Mouse (Mus musculus): ENCODE measurements around the gene Slc22a7. TPM values are rescaled to one million over a fixed set of nuclear protein-coding genes. Genes with fewer than 3 reads are reported as not detected.

The Slc22a7 gene
- not detected in 2 replicates for polyA plus RNA-seq (2014; fragmentation: Nextera tagmentation; extraction: Ambion mirVana)

DNA sequence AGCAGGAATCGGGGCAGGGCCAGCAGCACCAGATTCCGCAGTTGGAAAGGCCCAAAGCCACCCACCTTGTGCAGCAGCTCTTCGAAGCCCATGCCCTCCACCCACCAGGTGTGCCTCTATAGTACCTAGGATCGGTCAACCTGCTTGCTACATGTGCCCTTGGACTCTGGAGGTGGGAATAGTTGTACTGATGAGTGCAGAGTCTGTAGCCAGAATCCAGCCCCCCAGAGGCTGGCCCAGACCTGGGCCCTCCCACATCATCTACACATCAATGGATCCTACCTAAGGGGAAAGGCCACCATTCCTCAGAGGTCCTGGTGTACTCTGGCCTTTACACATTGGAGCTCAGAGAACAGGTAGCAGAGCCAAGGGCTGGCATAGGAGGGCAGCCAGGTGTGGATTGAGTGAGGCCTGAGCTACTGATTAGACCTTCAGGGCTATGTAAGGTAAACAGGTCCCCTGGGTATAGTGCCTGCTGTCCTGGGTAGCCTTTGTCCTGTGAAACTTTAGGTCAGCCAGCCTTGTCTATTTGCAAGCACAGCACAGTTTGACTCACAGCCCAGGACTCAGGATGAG lies at the start of gene Slc22a7:
Gene Slc22a7, minus strand, starts transcription at position 160 of the 576 bp plus-strand sequence.
- Histone ChIP-seq H3K4me2 (ENCODE audit: low read depth, low read length) (no peak within 1 kb of the TSS), H3K9ac (replicated peaks; ENCODE audit: low read depth, low read length) (no peak within 1 kb of the TSS), H3K4me3 (ENCODE audit: low read depth, low read length) (no peak within 1 kb of the TSS), H3K4me1 (ENCODE audit: control insufficient read depth, insufficient read depth, low read length) (no peaks in the 10 kb centered on the region), H3K27me3 (ENCODE audit: control insufficient read depth, insufficient read depth, low read length) (0 out of 2 replicates have a peak, but pooled peaks cover 4% of the 10 kb centered on the region), H3K27ac (ENCODE audit: low read depth, low read length) (no peak within 1 kb of the TSS), H3K9me3 (ENCODE audit: control insufficient read depth, low read length) (no peaks in the 10 kb centered on the region), H3K36me3 (ENCODE audit: control insufficient read depth, insufficient read depth, low read length) (no peaks in the 10 kb centered on the region)
- no peak for ATAC-seq (ENCODE audit: low read depth)
- WGBS = 75% methylated on average over 4 of the region's 4 CpGs

- Histone ChIP-seq H3K4me2 (ENCODE audit: low read depth, low read length) (peak within 1 kb of the TSS; percentile 64), H3K4me3 (ENCODE audit: low read depth, low read length) (peak within 1 kb of the TSS; percentile 75), H3K27ac (ENCODE audit: low read depth, low read length) (peak within 1 kb of the TSS; percentile 69), H3K9me3 (ENCODE audit: control insufficient read depth, low read length) (no peaks in the 10 kb centered on the region), H3K4me1 (ENCODE audit: control insufficient read depth, insufficient read depth, low read length) (peaks cover 32% of the 10 kb centered on the region), H3K9ac (replicated peaks; ENCODE audit: low read depth, low read length) (peak within 1 kb of the TSS; percentile 95), H3K27me3 (ENCODE audit: control insufficient read depth, insufficient read depth, low read length) (no peaks in the 10 kb centered on the region), H3K36me3 (ENCODE audit: control insufficient read depth, insufficient read depth, low read length) (no peaks in the 10 kb centered on the region)
- peak; percentile 85 for ATAC-seq (ENCODE audit: low read depth)
- under 1% methylated on average over 9 of the region's 49 CpGs for WGBS
Measured at GRCm38 (mm10) chr17:46487431-46487830, 49.2 kb upstream of the Slc22a7 start, which contains the start of gene Ttbk1. Ttbk1 (minus strand) TSS chr17:46487675.

GRCm38 (mm10) chr17:46486995-46487394 lies 48.7 kb upstream of the Slc22a7 start:
- ATAC-seq (ENCODE audit: low read depth) = peak; percentile 67
- 1% methylated on average over 22 of the region's 22 CpGs for WGBS
- H3K27ac ChIP-seq (ENCODE audit: low read depth, low read length) = peak overlapping the region; percentile 69
- H3K9ac ChIP-seq (replicated peaks; ENCODE audit: low read depth, low read length) = peak overlapping the region; percentile 95
- no peaks in the 10 kb centered on the region for H3K36me3 ChIP-seq (ENCODE audit: control insufficient read depth, insufficient read depth, low read length)
- peak overlapping the region; percentile 75 for H3K4me3 ChIP-seq (ENCODE audit: low read depth, low read length)
- peak overlapping the region; percentile 64 for H3K4me2 ChIP-seq (ENCODE audit: low read depth, low read length)
- peaks cover 32% of the 10 kb centered on the region for H3K4me1 ChIP-seq (ENCODE audit: control insufficient read depth, insufficient read depth, low read length)
- H3K27me3 ChIP-seq (ENCODE audit: control insufficient read depth, insufficient read depth, low read length) = no peaks in the 10 kb centered on the region
- no peaks in the 10 kb centered on the region for H3K9me3 ChIP-seq (ENCODE audit: control insufficient read depth, low read length)

- Histone ChIP-seq H3K27me3 (ENCODE audit: control insufficient read depth, insufficient read depth, low read length) (no peaks in the 10 kb centered on the region), H3K9ac (replicated peaks; ENCODE audit: low read depth, low read length) (peak overlapping the region; percentile 56; the same call in 1 of the 2 replicates), H3K4me2 (ENCODE audit: low read depth, low read length) (peak overlapping the region; percentile 69), H3K9me3 (ENCODE audit: control insufficient read depth, low read length) (no peaks in the 10 kb centered on the region), H3K27ac (ENCODE audit: low read depth, low read length) (no peak overlapping the region; the same call in 1 of the 2 replicates), H3K4me1 (ENCODE audit: control insufficient read depth, insufficient read depth, low read length) (peaks cover 32% of the 10 kb centered on the region), H3K36me3 (ENCODE audit: control insufficient read depth, insufficient read depth, low read length) (peaks cover 10% of the 10 kb centered on the region; the same call in 1 of the 2 replicates), H3K4me3 (ENCODE audit: low read depth, low read length) (peak overlapping the region; percentile 31)
- ATAC-seq (ENCODE audit: low read depth) = no peak
- 5% methylated on average over 6 of the region's 6 CpGs for WGBS
Measured at GRCm38 (mm10) chr17:46484461-46484875, 46.2 kb upstream of the Slc22a7 start.

DNA sequence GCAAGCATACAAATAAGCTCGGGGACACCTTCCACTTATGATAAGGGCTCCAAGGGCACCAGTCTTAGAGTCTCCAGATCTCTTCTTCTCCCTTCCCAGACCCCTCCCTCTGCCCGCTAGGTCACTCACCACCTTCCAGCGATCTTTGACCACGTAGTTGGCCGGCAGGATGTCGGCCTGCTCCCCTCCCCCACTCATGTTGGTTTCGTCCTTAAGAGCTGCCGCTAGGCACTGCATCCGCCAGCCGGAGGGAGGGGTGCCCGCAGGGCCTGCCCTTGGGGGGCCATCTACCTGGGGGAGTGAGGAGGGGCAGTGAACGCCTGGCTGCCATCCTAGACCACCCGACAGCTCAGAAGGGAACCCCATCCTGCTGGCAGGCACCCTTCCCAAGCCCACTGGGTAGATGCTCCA lies 45.8 kb upstream of the Slc22a7 start:
- Histone ChIP-seq H3K4me3 (ENCODE audit: low read depth, low read length) (peak overlapping the region; percentile 31), H3K4me1 (ENCODE audit: control insufficient read depth, insufficient read depth, low read length) (peaks cover 32% of the 10 kb centered on the region), H3K9ac (replicated peaks; ENCODE audit: low read depth, low read length) (peak overlapping the region; percentile 56), H3K4me2 (ENCODE audit: low read depth, low read length) (peak overlapping the region; percentile 69), H3K36me3 (ENCODE audit: control insufficient read depth, insufficient read depth, low read length) (peaks cover 14% of the 10 kb centered on the region), H3K9me3 (ENCODE audit: control insufficient read depth, low read length) (no peaks in the 10 kb centered on the region), H3K27ac (ENCODE audit: low read depth, low read length) (peak overlapping the region; percentile 44; the same call in 1 of the 2 replicates), H3K27me3 (ENCODE audit: control insufficient read depth, insufficient read depth, low read length) (no peaks in the 10 kb centered on the region)
- no peak for ATAC-seq (ENCODE audit: low read depth)
- WGBS = 1% methylated on average over 13 of the region's 13 CpGs

DNA sequence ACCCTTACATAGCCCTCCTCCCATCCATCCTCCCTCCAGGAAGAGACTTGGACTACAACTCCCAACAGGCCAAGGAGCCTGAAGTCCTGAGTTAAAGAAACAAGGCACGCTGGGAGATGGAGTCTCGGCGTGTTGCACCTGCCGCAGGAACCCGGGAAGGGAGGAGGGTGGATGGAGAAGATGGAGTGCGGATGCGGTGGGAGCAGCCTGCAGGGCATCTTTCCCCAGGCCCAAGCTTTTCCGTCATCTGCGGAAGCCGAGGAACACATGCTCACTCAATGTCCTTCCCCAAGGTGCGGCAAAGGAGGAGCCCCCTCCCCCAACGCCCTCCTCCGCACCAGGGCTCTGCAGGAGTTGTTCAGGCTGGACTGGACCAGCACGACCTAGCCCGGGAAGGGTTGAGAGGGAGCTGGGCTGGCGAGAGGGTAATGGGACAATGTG lies 45.3 kb upstream of the Slc22a7 start:
- Histone ChIP-seq H3K9me3 (ENCODE audit: control insufficient read depth, low read length) (no peaks in the 10 kb centered on the region), H3K27me3 (ENCODE audit: control insufficient read depth, insufficient read depth, low read length) (no peaks in the 10 kb centered on the region), H3K9ac (replicated peaks; ENCODE audit: low read depth, low read length) (peak overlapping the region; percentile 56), H3K27ac (ENCODE audit: low read depth, low read length) (no peak overlapping the region), H3K36me3 (ENCODE audit: control insufficient read depth, insufficient read depth, low read length) (peaks cover 18% of the 10 kb centered on the region), H3K4me1 (ENCODE audit: control insufficient read depth, insufficient read depth, low read length) (peaks cover 32% of the 10 kb centered on the region), H3K4me3 (ENCODE audit: low read depth, low read length) (peak overlapping the region; percentile 31), H3K4me2 (ENCODE audit: low read depth, low read length) (peak overlapping the region; percentile 69)
- peak; percentile 24; the same call in 1 of the 2 replicates for ATAC-seq (ENCODE audit: low read depth)
- WGBS = under 1% methylated on average over 16 of the region's 16 CpGs

GRCm38 (mm10) chr17:46477286-46477685 lies 39.0 kb upstream of the Slc22a7 start:
- no peak overlapping the region for H3K9ac ChIP-seq (replicated peaks; ENCODE audit: low read depth, low read length)
- no peaks in the 10 kb centered on the region for H3K27me3 ChIP-seq (ENCODE audit: control insufficient read depth, insufficient read depth, low read length)
- H3K9me3 ChIP-seq (ENCODE audit: control insufficient read depth, low read length) = no peaks in the 10 kb centered on the region
- H3K36me3 ChIP-seq (ENCODE audit: control insufficient read depth, insufficient read depth, low read length) = peaks cover 65% of the 10 kb centered on the region
- H3K4me3 ChIP-seq (ENCODE audit: low read depth, low read length) = no peak overlapping the region
- WGBS = 84% methylated on average over 15 of the region's 15 CpGs
- no peaks in the 10 kb centered on the region for H3K4me1 ChIP-seq (ENCODE audit: control insufficient read depth, insufficient read depth, low read length)
- H3K27ac ChIP-seq (ENCODE audit: low read depth, low read length) = no peak overlapping the region
- ATAC-seq (ENCODE audit: low read depth) = no peak
- no peak overlapping the region for H3K4me2 ChIP-seq (ENCODE audit: low read depth, low read length)

DNA sequence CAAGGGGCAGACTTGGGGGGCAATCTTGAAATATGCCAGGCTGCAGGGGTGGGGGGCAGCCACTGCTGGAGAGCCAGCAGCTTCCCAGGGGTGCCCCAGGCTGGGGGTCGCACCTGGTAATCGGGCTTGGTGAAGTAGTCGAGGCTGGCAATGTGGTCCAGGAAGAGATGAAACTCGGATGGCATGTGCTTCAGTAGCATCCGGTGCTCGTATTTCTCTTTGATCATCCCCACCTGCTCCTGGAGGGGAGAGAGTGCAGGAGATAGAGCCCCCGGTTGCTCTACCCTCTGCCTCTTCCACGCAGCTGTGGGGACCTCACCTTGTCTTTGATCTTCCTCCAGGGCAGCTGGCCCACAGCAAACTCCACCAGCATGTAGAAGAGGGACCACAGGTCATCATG lies 38.3 kb upstream of the Slc22a7 start:
- no peak overlapping the region for H3K4me2 ChIP-seq (ENCODE audit: low read depth, low read length)
- H3K27ac ChIP-seq (ENCODE audit: low read depth, low read length) = no peak overlapping the region
- no peak overlapping the region for H3K9ac ChIP-seq (replicated peaks; ENCODE audit: low read depth, low read length)
- H3K9me3 ChIP-seq (ENCODE audit: control insufficient read depth, low read length) = no peaks in the 10 kb centered on the region
- peaks cover 65% of the 10 kb centered on the region for H3K36me3 ChIP-seq (ENCODE audit: control insufficient read depth, insufficient read depth, low read length)
- H3K4me1 ChIP-seq (ENCODE audit: control insufficient read depth, insufficient read depth, low read length) = no peaks in the 10 kb centered on the region
- ATAC-seq (ENCODE audit: low read depth) = no peak
- no peaks in the 10 kb centered on the region for H3K27me3 ChIP-seq (ENCODE audit: control insufficient read depth, insufficient read depth, low read length)
- WGBS = 81% methylated on average over 8 of the region's 8 CpGs
- no peak overlapping the region for H3K4me3 ChIP-seq (ENCODE audit: low read depth, low read length)

- H3K4me2 ChIP-seq (ENCODE audit: low read depth, low read length) = no peak overlapping the region
- H3K4me3 ChIP-seq (ENCODE audit: low read depth, low read length) = no peak overlapping the region
- no peak overlapping the region for H3K27ac ChIP-seq (ENCODE audit: low read depth, low read length)
- H3K27me3 ChIP-seq (ENCODE audit: control insufficient read depth, insufficient read depth, low read length) = no peaks in the 10 kb centered on the region
- H3K9me3 ChIP-seq (ENCODE audit: control insufficient read depth, low read length) = no peaks in the 10 kb centered on the region
- 72% methylated on average over 9 of the region's 9 CpGs for WGBS
- H3K9ac ChIP-seq (replicated peaks; ENCODE audit: low read depth, low read length) = no peak overlapping the region
- H3K36me3 ChIP-seq (ENCODE audit: control insufficient read depth, insufficient read depth, low read length) = peaks cover 50% of the 10 kb centered on the region
- ATAC-seq (ENCODE audit: low read depth) = no peak
- H3K4me1 ChIP-seq (ENCODE audit: control insufficient read depth, insufficient read depth, low read length) = no peaks in the 10 kb centered on the region
Measured at GRCm38 (mm10) chr17:46467830-46468229, 29.6 kb upstream of the Slc22a7 start.
